Comparison of ENCODE assay signal across 9 mouse cellular contexts in the genomic region with DNA sequence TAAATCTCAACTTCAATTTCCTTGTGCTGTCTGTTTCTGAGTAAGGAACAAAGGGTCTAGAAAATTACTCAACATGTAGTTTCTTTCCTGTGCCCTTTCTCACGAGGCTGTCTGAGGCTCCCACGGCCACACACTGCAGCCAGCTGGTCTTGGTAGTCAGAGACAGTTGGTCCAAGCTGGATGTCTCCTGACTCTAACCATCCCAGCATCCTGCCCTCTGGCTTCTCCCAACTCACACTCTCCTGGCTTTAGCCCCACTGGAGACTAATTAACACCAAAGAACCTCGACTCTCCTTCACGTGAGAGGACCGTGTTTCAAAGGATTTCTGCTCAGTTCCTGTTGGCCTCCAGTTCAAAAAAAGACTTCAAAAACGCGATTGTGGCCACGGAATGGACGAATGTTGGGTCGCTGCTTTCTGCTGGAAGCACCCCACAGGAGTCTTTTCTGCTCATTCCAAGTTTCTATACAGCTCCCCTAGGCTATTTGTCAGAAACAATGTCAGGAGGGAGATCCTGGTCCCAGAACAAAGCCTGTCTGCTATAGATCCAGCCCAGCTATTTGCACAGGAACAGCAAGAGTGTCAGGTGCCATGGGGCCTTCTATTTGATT. TPM values are rescaled to one million over a fixed set of nuclear protein-coding genes. Genes with fewer than 3 reads are reported as not detected.
A peak's percentile ranks its signal among the peaks of the same experiment; 100 is the strongest.
DNase-seq lines count a peak whose midpoint lies in the region; ATAC-seq and TF ChIP-seq lines count a peak whose summit lies in the region.
"Had no signal": no experiment of that assay in that cellular context is flagged by ENCODE, and none has a peak within 500 bp of the region (broad histone marks: within the 10 kb centered on the region; RNA-seq: fewer than 3 reads in every experiment).

No protein-coding gene starts in this region.

- no peaks in the 10 kb centered on the region for H3K9me3 ChIP-seq in kidney, postnatal 0 days (replicated peaks; ENCODE audit: low read length)
- no peaks in the 10 kb centered on the region for H3K9me3 ChIP-seq in kidney, embryonic 16.5 days (ENCODE audit: low read length)
- H3K9me3 ChIP-seq in forebrain, embryonic 12.5 days, result no peaks in the 10 kb centered on the region
- no peaks in the 10 kb centered on the region for H3K9me3 ChIP-seq in lung, embryonic 16.5 days (ENCODE audit: control insufficient read depth, low read length)
- H3K9me3 ChIP-seq in stomach, embryonic 14.5 days (ENCODE audit: control insufficient read depth, low read depth, low read length), result no peaks in the 10 kb centered on the region
- H3K9me3 ChIP-seq: heart, embryonic 15.5 days had no signal

- DNase-seq in kidney, postnatal 0 days (ENCODE audit: low spot score), result peak; percentile 22
- no peak for DNase-seq in frontal cortex, adult 2 months (ENCODE audit: extremely low spot score in 1 of 2, low spot score in 1 of 2)
- DNase-seq in kidney, postnatal 10 days, result no peak
- DNase-seq in urinary bladder, postnatal 25 days (ENCODE audit: low spot score), result no peak

- no peak overlapping the region for H3K27ac ChIP-seq in kidney, postnatal 0 days
- H3K27ac ChIP-seq in kidney, embryonic 16.5 days (ENCODE audit: low read length), result no peak overlapping the region
- peak overlapping the region; percentile 84 for H3K27ac ChIP-seq in forebrain, embryonic 12.5 days
- H3K27ac ChIP-seq in lung, embryonic 16.5 days (ENCODE audit: low read length), result peak overlapping the region; percentile 53
- peak overlapping the region; percentile 34; the same call in 1 of the 2 replicates for H3K27ac ChIP-seq in stomach, embryonic 14.5 days (ENCODE audit: low read length)
- H3K27ac ChIP-seq: heart, embryonic 15.5 days had no signal

- WGBS in kidney, postnatal 0 days, result 35% methylated on average over 10 of the region's 10 CpGs
- WGBS in kidney, embryonic 16.5 days, result 32% methylated on average over 10 of the region's 10 CpGs
- WGBS in forebrain, embryonic 12.5 days, result 4% methylated on average over 10 of the region's 10 CpGs
- WGBS in lung, embryonic 16.5 days, result 34% methylated on average over 10 of the region's 10 CpGs
- WGBS in stomach, embryonic 14.5 days, result 34% methylated on average over 10 of the region's 10 CpGs

- H3K4me1 ChIP-seq in kidney, postnatal 0 days (replicated peaks; ENCODE audit: insufficient read depth, low read length), result no peaks in the 10 kb centered on the region; the same call in 1 of the 2 replicates
- peaks cover 24% of the 10 kb centered on the region for H3K4me1 ChIP-seq in kidney, embryonic 16.5 days (ENCODE audit: insufficient read depth, low read length)
- H3K4me1 ChIP-seq in forebrain, embryonic 12.5 days, result peaks cover 25% of the 10 kb centered on the region
- H3K4me1 ChIP-seq in lung, embryonic 16.5 days (replicated peaks; ENCODE audit: control insufficient read depth, insufficient read depth, low read length), result peaks cover 20% of the 10 kb centered on the region
- H3K4me1 ChIP-seq in stomach, embryonic 14.5 days (ENCODE audit: control insufficient read depth, insufficient read depth, low read length), result peaks cover 23% of the 10 kb centered on the region
- H3K4me1 ChIP-seq: heart, embryonic 15.5 days had no signal

- no peak for ATAC-seq in kidney, postnatal 0 days (replicated peaks; ENCODE audit: low FRiP score, low read depth)
- no peak for ATAC-seq in kidney, embryonic 16.5 days (ENCODE audit: low FRiP score, low TSS enrichment)
- peak; percentile 70 for ATAC-seq in forebrain, embryonic 12.5 days (ENCODE audit: low FRiP score)
- ATAC-seq in lung, embryonic 16.5 days (ENCODE audit: low read depth), result peak; percentile 37; the same call in 1 of the 2 replicates
- ATAC-seq in stomach, embryonic 14.5 days (ENCODE audit: insufficient number of reproducible peaks, insufficient read depth, low FRiP score, low read depth), result no peak

- H3K9ac ChIP-seq in kidney, postnatal 0 days (ENCODE audit: low read depth, low read length), result no peak overlapping the region
- no peak overlapping the region; the same call in 1 of the 2 replicates for H3K9ac ChIP-seq in kidney, embryonic 16.5 days (replicated peaks; ENCODE audit: low read length)
- H3K9ac ChIP-seq in forebrain, embryonic 12.5 days, result no peak overlapping the region
- H3K9ac ChIP-seq in lung, embryonic 16.5 days (ENCODE audit: low read length), result no peak overlapping the region; the same call in 1 of the 2 replicates
- no peak overlapping the region for H3K9ac ChIP-seq in stomach, embryonic 14.5 days (replicated peaks; ENCODE audit: low read depth, low read length)
- H3K9ac ChIP-seq: heart, embryonic 15.5 days had no signal

- no peaks in the 10 kb centered on the region for H3K27me3 ChIP-seq in kidney, postnatal 0 days (ENCODE audit: insufficient read depth, low read length)
- no peaks in the 10 kb centered on the region for H3K27me3 ChIP-seq in kidney, embryonic 16.5 days (ENCODE audit: insufficient read depth, low read length)
- H3K27me3 ChIP-seq in forebrain, embryonic 12.5 days, result no peaks in the 10 kb centered on the region; the same call in 1 of the 2 replicates
- no peaks in the 10 kb centered on the region for H3K27me3 ChIP-seq in lung, embryonic 16.5 days (ENCODE audit: control insufficient read depth, insufficient read depth, low read depth, low read length)
- H3K27me3 ChIP-seq in stomach, embryonic 14.5 days (ENCODE audit: control insufficient read depth, insufficient read depth, low read length), result no peaks in the 10 kb centered on the region
- H3K27me3 ChIP-seq: heart, embryonic 15.5 days had no signal

- H3K4me3 ChIP-seq in kidney, postnatal 0 days (replicated peaks; ENCODE audit: low read depth, low read length), result no peak overlapping the region
- H3K4me3 ChIP-seq in kidney, embryonic 16.5 days (ENCODE audit: low read length), result no peak overlapping the region
- H3K4me3 ChIP-seq in forebrain, embryonic 12.5 days (replicated peaks), result no peak overlapping the region
- no peak overlapping the region for H3K4me3 ChIP-seq in lung, embryonic 16.5 days (ENCODE audit: low read length)
- no peak overlapping the region for H3K4me3 ChIP-seq in stomach, embryonic 14.5 days (ENCODE audit: low read depth, low read length)
- H3K4me3 ChIP-seq: heart, embryonic 15.5 days had no signal

- no peaks in the 10 kb centered on the region for H3K36me3 ChIP-seq in kidney, postnatal 0 days (ENCODE audit: insufficient read depth, low read length)
- H3K36me3 ChIP-seq in kidney, embryonic 16.5 days (ENCODE audit: insufficient read depth, low read length), result no peaks in the 10 kb centered on the region
- H3K36me3 ChIP-seq in forebrain, embryonic 12.5 days (replicated peaks), result peaks cover 10% of the 10 kb centered on the region; the same call in 1 of the 2 replicates
- no peaks in the 10 kb centered on the region; the same call in 1 of the 2 replicates for H3K36me3 ChIP-seq in lung, embryonic 16.5 days (ENCODE audit: control insufficient read depth, insufficient read depth, low read length)
- H3K36me3 ChIP-seq in stomach, embryonic 14.5 days (ENCODE audit: control insufficient read depth, insufficient read depth, low read length), result no peaks in the 10 kb centered on the region; the same call in none of the 2 replicates
- H3K36me3 ChIP-seq: heart, embryonic 15.5 days had no signal

- no peak for TF ChIP-seq CTCF in kidney, postnatal 0 days (IDR thresholded peaks at IDR 0.05; ENCODE audit: low read depth)

- no peak overlapping the region for H3K4me2 ChIP-seq in kidney, postnatal 0 days (ENCODE audit: low read length)
- H3K4me2 ChIP-seq in kidney, embryonic 16.5 days (replicated peaks; ENCODE audit: low read depth, low read length), result no peak overlapping the region
- H3K4me2 ChIP-seq in forebrain, embryonic 12.5 days, result peak overlapping the region; percentile 15; the same call in 1 of the 2 replicates
- H3K4me2 ChIP-seq in lung, embryonic 16.5 days (ENCODE audit: low read depth, low read length), result no peak overlapping the region
- H3K4me2 ChIP-seq in stomach, embryonic 14.5 days (replicated peaks; ENCODE audit: low read depth, low read length), result no peak overlapping the region
- H3K4me2 ChIP-seq: heart, embryonic 15.5 days had no signal

RNA-seq across cellular contexts. Expression of a gene that starts 23.8 kb away (rescaled TPM):
- polyA plus RNA-seq in kidney, postnatal 0 days (2015; fragmentation: Nextera tagmentation; extraction: Ambion mirVana), result 31.9 and 36.8 TPM in 2 replicates
- 34.9 and 36.5 TPM in 2 replicates for polyA plus RNA-seq in kidney, embryonic 16.5 days (2015; fragmentation: Nextera tagmentation; extraction: Ambion mirVana)
- polyA plus RNA-seq in forebrain, embryonic 12.5 days (2016; fragmentation: Nextera tagmentation; extraction: Ambion mirVana), result 34.7 and 36.7 TPM in 2 replicates
- 29.5 and 31.5 TPM in 2 replicates for polyA plus RNA-seq in lung, embryonic 16.5 days (2015; fragmentation: Nextera tagmentation; extraction: Ambion mirVana)
- polyA plus RNA-seq in stomach, embryonic 14.5 days (2014; fragmentation: Nextera tagmentation; extraction: Ambion mirVana), result 39.6 and 42.8 TPM in 2 replicates
- polyA plus RNA-seq in frontal cortex, adult 2 months (2012; rRNA removed), result 28.6 and 29.6 TPM in 2 replicates

Comparison
In these comparisons a context has a peak if more than half of its experiments do, and no peak if none do; other contexts are left out.
1. ATAC-seq: peak in forebrain, embryonic 12.5 days (single experiment) and lung, embryonic 16.5 days (single experiment); none in kidney, postnatal 0 days (single experiment), kidney, embryonic 16.5 days (single experiment) and stomach, embryonic 14.5 days (single experiment).
2. H3K27ac ChIP-seq: peak in forebrain, embryonic 12.5 days (single experiment), lung, embryonic 16.5 days (single experiment) and stomach, embryonic 14.5 days (single experiment); none in kidney, postnatal 0 days (single experiment) and kidney, embryonic 16.5 days (single experiment).